Mouse (Mus musculus): ENCODE data around the gene Spint5. TPM values are rescaled to one million over a fixed set of nuclear protein-coding genes. Genes with fewer than 3 reads are reported as not detected.

The Spint5 gene
- total RNA-seq, 2 experiments from 2014 or later = not detected

Other genes with a start within 250 kb of the Spint5 start
- gene Trp53tg5, start 241.6 kb upstream of the Spint5 start, total RNA-seq (2021) = not detected
- gene Dbndd2, start 229.2 kb upstream of the Spint5 start, total RNA-seq (2021) = 10 to 100 TPM; 14.3 to 15.8 TPM
- gene Pigt, start 217.8 kb upstream of the Spint5 start, total RNA-seq (2021) = 10 to 100 TPM; 34.2 to 35.6 TPM
- gene Wfdc2, start 152.9 kb upstream of the Spint5 start, total RNA-seq (2021) = 1 to 10 TPM; 1.0 to 1.2 TPM
- not detected for gene Spint3, start 141.8 kb upstream of the Spint5 start, total RNA-seq (2021)
- gene Wfdc6a, start 129.9 kb upstream of the Spint5 start, total RNA-seq (2021) = under 1 TPM in 1 of 2 experiments, not detected in 1; 0.53 TPM
- not detected for gene Eppin, start 121.7 kb upstream of the Spint5 start, total RNA-seq (2021)
- not detected for gene Wfdc6b, start 101.8 kb upstream of the Spint5 start, total RNA-seq (2021)
- not detected for gene Wfdc8, start 101.7 kb upstream of the Spint5 start, total RNA-seq (2021)
- not detected for gene Wfdc16, start 76.5 kb upstream of the Spint5 start, total RNA-seq (2021)
- not detected for gene Wfdc10, start 59.3 kb upstream of the Spint5 start, total RNA-seq (2021)
- gene Wfdc9, start 58.7 kb upstream of the Spint5 start, total RNA-seq (2021) = not detected
- not detected for gene Wfdc11, start 41.2 kb upstream of the Spint5 start, total RNA-seq (2021)
- gene Wfdc13, start 30.2 kb upstream of the Spint5 start, total RNA-seq (2021) = not detected
- not detected for gene Spint4, start 16.8 kb upstream of the Spint5 start, total RNA-seq (2021)
- not detected for gene Wfdc3, start 30.6 kb downstream of the Spint5 start, total RNA-seq (2021)
- 10 to 100 TPM; 22.8 to 29.3 TPM for gene Dnttip1, start 30.7 kb downstream of the Spint5 start, total RNA-seq (2021)
- 1 to 10 TPM; 2.5 to 3.1 TPM for gene Ube2c, start 54.6 kb downstream of the Spint5 start, total RNA-seq (2021)
- not detected for gene Tnnc2, start 64.7 kb downstream of the Spint5 start, total RNA-seq (2021)
- gene Snx21, start 70.5 kb downstream of the Spint5 start, total RNA-seq (2021) = 10 to 100 TPM; 23.4 to 29.0 TPM
- 10 to 100 TPM; 10.4 to 13.0 TPM for gene Acot8, start 89.6 kb downstream of the Spint5 start, total RNA-seq (2021)
- 1 to 10 TPM; 2.5 to 2.7 TPM for gene Zswim3, start 89.8 kb downstream of the Spint5 start, total RNA-seq (2021)
- gene Zswim1, start 107.4 kb downstream of the Spint5 start, total RNA-seq (2021) = 1 to 10 TPM; 4.2 to 4.5 TPM
- gene Spata25, start 113.2 kb downstream of the Spint5 start, total RNA-seq (2021) = under 1 TPM; 0.46 to 0.78 TPM
- gene Ctsa, start 117.6 kb downstream of the Spint5 start, total RNA-seq (2021) = 100 to 1,000 TPM; 103 to 106 TPM
- 10 to 100 TPM; 46.2 to 51.4 TPM for gene Neurl2, start 118.2 kb downstream of the Spint5 start, total RNA-seq (2021)
- gene Pltp, start 142.4 kb downstream of the Spint5 start, total RNA-seq (2021) = 10 to 100 TPM; 40.3 to 46.3 TPM
- 10 to 100 TPM; 34.1 to 34.5 TPM for gene Pcif1, start 164.0 kb downstream of the Spint5 start, total RNA-seq (2021)
- gene Zfp335, start 196.5 kb downstream of the Spint5 start, total RNA-seq (2021) = 10 to 100 TPM in 1 of 2 experiments, 1 to 10 TPM in 1; 8.5 to 10.0 TPM
- under 1 TPM; 0.87 to 0.97 TPM for gene Mmp9, start 225.5 kb downstream of the Spint5 start, total RNA-seq (2021)
- under 1 TPM; 0.33 to 0.87 TPM for gene Slc12a5, start 245.5 kb downstream of the Spint5 start, total RNA-seq (2021)

Measured in heart, postnatal 36 days (tissue).